Mouse (Mus musculus) hindbrain, postnatal 0 days (tissue): ENCODE measurements at regions not wholly inside any gene's neighbourhood (a gene's known extent, or its start where the extent isn't known, plus 50 kb on each side); places are given as distances from the start of the nearest gene placed in this dataset.

Source experiments
- ATAC-seq: fragments of 200-750 bp; cut with Nextera tagmentation; 2 replicates; pipeline ENCODE4 v1.8.0; 2017; ENCODE audit warnings: mild to moderate bottlenecking, moderate TSS enrichment, moderate library complexity
- DNase-seq: peaks from one replicate; pipeline ENCODE4 v3.0.0-alpha.2; 2015; ENCODE audit warnings: low spot score
- H3K27ac ChIP-seq: fragments of 300-500 bp; sonication (generic); 2 replicates; pipeline ENCODE4 v1.5.1; 2014; ENCODE audit warnings: mild to moderate bottlenecking
- H3K27me3 ChIP-seq: fragments of 300-500 bp; sonication (generic); 2 replicates; pipeline ENCODE4 v1.6.1; 2014; ENCODE audit warnings: low read length, mixed read lengths; ENCODE audit not compliant: insufficient read depth
- H3K36me3 ChIP-seq: fragments of 300-500 bp; sonication (generic); 2 replicates; pipeline ENCODE4 v1.6.1; 2014; ENCODE audit warnings: low read length, mixed read lengths; ENCODE audit not compliant: insufficient read depth
- H3K4me1 ChIP-seq: fragments of 300-500 bp; sonication (generic); 2 replicates; pipeline ENCODE4 v1.6.1; 2014; ENCODE audit warnings: antibody characterized with exemption, low read length, mixed read lengths; ENCODE audit not compliant: insufficient read depth
- H3K4me2 ChIP-seq: fragments of 300-500 bp; sonication (generic); 2 replicates; pipeline ENCODE4 v1.6.1; 2014; ENCODE audit warnings: low read depth, mild to moderate bottlenecking, low read length, moderate library complexity, mixed read lengths
- H3K4me3 ChIP-seq: fragments of 300-500 bp; sonication (generic); 2 replicates; pipeline ENCODE4 v1.5.1; 2014; ENCODE audit warnings: low read length
- H3K9ac ChIP-seq: fragments of 300-500 bp; sonication (generic); replicated peaks from 2 replicates; pipeline ENCODE4 v1.6.1; 2014; ENCODE audit warnings: mild to moderate bottlenecking, low read length, moderate library complexity, mixed read lengths
- H3K9me3 ChIP-seq: fragments of 300-500 bp; sonication (generic); 2 replicates; pipeline ENCODE4 v1.6.1; 2016; ENCODE audit warnings: low read length, mixed read lengths
- CTCF ChIP-seq: IDR thresholded peaks from 2 replicates; pipeline ENCODE4 v1.5.1; 2016; ENCODE audit warnings: antibody characterized with exemption, control low read depth, low read depth
- WGBS: fragments of 180-500 bp; shearing (Covaris S2); extraction: QIAGEN DNeasy Blood & Tissue Kit; methylation state at CpG from one replicate; pipeline ENCODE4 v1.1.7; 2014; 5-methylcytosine and 5-hydroxymethylcytosine counted together

DNA sequence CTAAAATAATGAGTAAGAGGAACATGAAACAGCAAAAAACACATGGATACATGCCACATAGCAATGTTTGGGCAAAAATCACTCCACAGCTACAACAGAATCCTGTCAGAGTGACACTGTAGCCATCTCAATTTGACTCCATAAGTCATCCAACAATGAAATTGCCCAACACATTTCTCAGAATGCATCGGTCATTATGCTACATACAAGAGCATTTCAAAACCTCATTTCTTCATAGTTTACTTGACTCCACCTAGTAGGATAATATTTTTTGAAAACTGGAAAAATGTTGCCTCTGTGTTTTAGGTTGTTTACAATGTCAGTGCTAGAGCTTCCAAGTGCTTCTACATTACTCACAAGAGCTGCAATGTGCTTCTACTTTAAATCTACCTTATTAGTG, 101.9 kb downstream of the Zfp36l1 start:
- ATAC-seq = no peak

DNA sequence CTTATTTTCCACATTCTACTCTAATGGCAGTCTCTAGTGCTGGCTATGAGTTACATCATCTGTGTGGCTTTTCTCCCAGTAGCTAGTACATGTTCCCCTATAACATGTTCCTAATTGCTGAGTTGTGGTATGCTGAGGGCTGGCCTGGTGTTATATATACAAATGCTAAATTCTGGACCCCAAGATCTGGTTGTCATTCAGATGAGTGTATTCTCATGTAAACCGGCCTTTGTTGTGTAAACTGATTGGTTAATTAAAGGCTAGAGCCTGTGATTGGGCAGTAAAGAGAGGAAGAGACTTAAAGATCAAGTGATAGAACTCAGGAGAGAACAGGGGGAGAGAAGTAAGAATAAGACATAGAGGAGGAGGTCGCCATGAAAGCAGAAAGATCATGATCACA, 102.6 kb downstream of the Zfp36l1 start:
- H3K9me3 ChIP-seq = no peaks in the 10 kb centered on the region
- no peaks in the 10 kb centered on the region for H3K36me3 ChIP-seq
- no peaks in the 10 kb centered on the region for H3K27me3 ChIP-seq
- H3K4me1 ChIP-seq = no peaks in the 10 kb centered on the region; the same call in 1 of the 2 replicates
- H3K4me3 ChIP-seq = no peak overlapping the region
- H3K27ac ChIP-seq = no peak overlapping the region
- no peak for ATAC-seq
- no peak for DNase-seq
- H3K9ac ChIP-seq = no peak overlapping the region
- TF ChIP-seq CTCF = no peak
- 59% methylated on average over 2 of the region's 2 CpGs for WGBS
- H3K4me2 ChIP-seq = no peak overlapping the region

More for the DNA sequence above, 101.9 kb downstream of the Zfp36l1 start:
- no peaks in the 10 kb centered on the region for H3K36me3 ChIP-seq
- no peak overlapping the region for H3K4me3 ChIP-seq
- no peak overlapping the region for H3K27ac ChIP-seq
- TF ChIP-seq CTCF = no peak
- no peaks in the 10 kb centered on the region; the same call in 1 of the 2 replicates for H3K4me1 ChIP-seq
- H3K4me2 ChIP-seq = no peak overlapping the region
- no peaks in the 10 kb centered on the region for H3K27me3 ChIP-seq
- DNase-seq = no peak
- H3K9me3 ChIP-seq = no peaks in the 10 kb centered on the region
- WGBS = 80% methylated on average over 1 of the region's 1 CpGs
- no peak overlapping the region for H3K9ac ChIP-seq

DNA sequence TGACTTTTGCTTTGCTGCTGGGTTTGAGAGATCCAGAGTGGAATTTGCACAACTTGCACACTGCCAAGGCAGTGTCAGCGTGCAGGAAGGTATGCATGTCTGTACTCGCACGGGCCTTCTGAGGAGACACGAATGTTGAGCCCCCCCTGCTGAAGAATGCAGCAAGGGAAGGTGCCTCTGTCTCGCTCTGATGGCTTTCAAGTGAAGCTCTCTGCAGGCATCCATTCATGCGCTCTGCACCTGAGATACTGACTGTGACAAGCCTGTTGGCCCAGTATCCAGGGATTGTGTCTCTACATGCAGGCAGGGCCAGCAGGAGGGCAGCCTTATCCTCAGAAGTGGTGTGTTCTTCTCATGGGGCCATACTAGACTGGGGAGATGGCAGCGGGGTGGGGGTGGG, 105.0 kb downstream of the Zfp36l1 start:
- 39% methylated on average over 7 of the region's 7 CpGs for WGBS
- Histone ChIP-seq H3K27ac (no peak overlapping the region), H3K9me3 (no peaks in the 10 kb centered on the region), H3K4me2 (no peak overlapping the region), H3K36me3 (no peaks in the 10 kb centered on the region), H3K4me3 (no peak overlapping the region), H3K9ac (no peak overlapping the region), H3K4me1 (no peaks in the 10 kb centered on the region), H3K27me3 (no peaks in the 10 kb centered on the region)
- no peak for ATAC-seq
- no peak for DNase-seq
- TF ChIP-seq CTCF = no peak

DNA sequence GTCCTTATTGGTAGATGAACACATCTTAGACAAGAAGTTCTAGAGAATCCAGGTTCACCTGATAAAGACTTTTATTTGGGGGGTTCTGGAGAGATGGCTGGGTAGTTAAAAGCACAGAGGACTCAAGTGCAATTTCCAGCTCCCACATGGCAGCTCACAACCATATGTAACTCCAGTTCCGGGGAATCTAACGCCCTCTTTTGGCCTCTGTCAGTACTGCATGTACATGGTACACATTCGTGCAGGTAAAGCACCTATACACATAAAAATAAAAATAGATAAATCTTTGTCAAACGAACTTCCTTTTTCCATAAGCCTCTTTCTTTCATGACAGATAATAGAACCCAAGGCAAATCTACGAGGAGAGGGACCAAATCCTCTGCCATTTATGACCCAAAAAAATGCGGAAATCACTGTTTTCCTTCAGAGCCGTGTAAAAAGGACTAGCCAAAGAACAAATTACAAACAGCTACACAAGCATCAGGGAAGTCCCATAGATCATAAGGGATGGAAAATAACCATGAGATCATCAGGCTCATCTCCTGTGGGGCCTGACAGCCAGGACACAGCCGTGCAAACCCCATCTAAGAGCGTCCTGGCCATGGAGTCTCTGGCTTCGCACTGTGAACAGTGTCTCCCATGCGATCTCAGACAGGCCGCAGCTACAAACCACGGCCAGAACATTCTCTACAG, 107.4 kb downstream of the Zfp36l1 start:
- Histone ChIP-seq H3K4me3 (no peak overlapping the region), H3K9ac (no peak overlapping the region), H3K27me3 (no peaks in the 10 kb centered on the region), H3K36me3 (no peaks in the 10 kb centered on the region), H3K4me2 (no peak overlapping the region), H3K4me1 (no peaks in the 10 kb centered on the region), H3K9me3 (no peaks in the 10 kb centered on the region), H3K27ac (no peak overlapping the region)
- no peak for TF ChIP-seq CTCF
- DNase-seq (no peak), ATAC-seq (no peak)
- 89% methylated on average over 13 of the region's 13 CpGs for WGBS

DNA sequence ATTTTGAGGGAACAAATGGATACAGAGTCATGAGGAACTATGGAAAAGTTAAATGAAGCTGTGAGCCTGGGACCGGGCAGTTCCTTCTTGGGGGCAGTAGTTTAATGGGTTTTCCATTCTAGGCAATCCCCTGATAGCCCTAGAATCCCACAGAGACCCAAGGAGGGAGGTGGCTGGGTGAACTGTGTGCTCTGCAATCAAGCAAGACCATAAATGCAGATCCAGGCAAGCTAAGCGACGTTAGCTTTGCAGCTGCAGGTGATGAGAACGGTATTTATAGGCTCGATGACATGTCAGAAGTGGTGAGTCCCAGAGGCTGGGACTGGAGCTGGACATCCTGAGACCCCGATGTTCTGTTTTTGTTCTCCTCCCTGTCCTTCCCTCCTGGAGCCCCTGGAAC, 108.2 kb downstream of the Zfp36l1 start:
- Histone ChIP-seq H3K27me3 (no peaks in the 10 kb centered on the region), H3K36me3 (no peaks in the 10 kb centered on the region), H3K4me3 (no peak overlapping the region), H3K4me2 (no peak overlapping the region), H3K4me1 (no peaks in the 10 kb centered on the region), H3K9ac (no peak overlapping the region), H3K9me3 (no peaks in the 10 kb centered on the region), H3K27ac (no peak overlapping the region)
- DNase-seq (no peak), ATAC-seq (no peak)
- 77% methylated on average over 6 of the region's 6 CpGs for WGBS
- no peak for TF ChIP-seq CTCF

DNA sequence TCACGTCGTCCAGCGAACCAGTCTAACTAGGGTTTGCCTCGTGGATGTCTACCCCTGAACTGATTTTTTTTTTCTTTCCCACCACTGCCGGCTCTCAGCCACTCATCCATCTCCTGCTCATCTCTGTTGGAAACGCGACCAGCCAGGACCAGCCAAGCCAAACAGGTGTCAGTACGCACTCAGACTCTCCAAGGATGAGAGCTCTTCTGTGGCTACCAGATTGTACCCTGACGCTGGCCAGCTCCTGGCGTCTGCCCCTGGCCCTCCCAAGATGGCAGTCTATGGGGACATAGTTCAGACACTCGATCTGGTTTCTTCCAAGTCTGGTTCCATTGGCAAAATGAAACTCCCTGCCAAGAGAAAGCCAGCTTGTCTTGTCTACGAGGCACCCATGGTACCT, 109.3 kb downstream of the Zfp36l1 start:
- peak; percentile 56 for DNase-seq
- no peaks in the 10 kb centered on the region for H3K27me3 ChIP-seq
- H3K9ac ChIP-seq = no peak overlapping the region
- H3K27ac ChIP-seq = peak overlapping the region; percentile 73
- no peaks in the 10 kb centered on the region for H3K4me1 ChIP-seq
- TF ChIP-seq CTCF = no peak
- H3K9me3 ChIP-seq = no peaks in the 10 kb centered on the region
- H3K36me3 ChIP-seq = no peaks in the 10 kb centered on the region
- WGBS = 50% methylated on average over 12 of the region's 12 CpGs
- ATAC-seq = no peak
- no peak overlapping the region for H3K4me2 ChIP-seq
- H3K4me3 ChIP-seq = no peak overlapping the region

DNA sequence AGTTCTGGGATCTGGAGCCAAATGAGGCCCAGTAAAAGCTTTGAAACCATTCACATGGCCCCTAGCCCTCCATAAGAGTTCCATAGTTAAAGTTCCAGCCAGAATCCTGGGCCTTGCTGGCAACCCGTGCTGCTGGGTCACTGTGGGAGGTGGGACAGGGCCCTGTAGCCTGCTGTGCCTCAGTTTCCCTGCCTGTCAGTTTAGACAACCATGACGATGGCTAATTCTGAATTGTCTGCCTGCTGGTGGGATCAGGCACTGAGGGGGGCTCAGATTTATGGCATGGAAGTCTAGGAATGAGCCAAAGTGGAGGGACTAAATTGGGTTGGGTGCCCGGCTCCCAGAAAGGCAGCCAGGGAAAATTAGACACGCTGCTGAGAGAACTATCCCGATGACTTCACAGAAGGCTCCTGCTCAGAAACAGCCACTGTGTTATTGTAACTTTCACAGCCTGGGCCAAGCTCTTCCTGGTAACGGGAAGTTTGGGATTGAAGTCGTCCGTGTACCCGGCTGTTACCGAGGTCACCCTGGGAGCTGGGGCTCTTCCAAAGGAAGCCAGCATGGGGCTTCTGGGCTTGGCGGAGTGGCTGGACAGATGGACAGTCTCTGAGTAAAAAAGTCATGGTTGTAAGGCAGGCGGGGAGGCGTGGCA, 110.2 kb downstream of the Zfp36l1 start:
- WGBS = 30% methylated on average over 13 of the region's 13 CpGs

More for the DNA sequence above, 110.2 kb downstream of the Zfp36l1 start:
- Histone ChIP-seq H3K9ac (no peak overlapping the region), H3K27me3 (no peaks in the 10 kb centered on the region), H3K4me2 (no peak overlapping the region), H3K27ac (peak overlapping the region; percentile 73), H3K4me3 (no peak overlapping the region), H3K9me3 (no peaks in the 10 kb centered on the region), H3K4me1 (no peaks in the 10 kb centered on the region), H3K36me3 (no peaks in the 10 kb centered on the region)
- ATAC-seq (peak; percentile 94), DNase-seq (peak; percentile 84)
- TF ChIP-seq CTCF = peak; percentile 28
